Mouse (Mus musculus): ENCODE results near the gene Mlxipl. TPM values are rescaled to one million over a fixed set of nuclear protein-coding genes. Genes with fewer than 3 reads are reported as not detected.
"Not testable (repeated sequence)": the region's sequence is repeated elsewhere in the genome, so short reads cannot be mapped to it uniquely, and the experiment has no call there.

Gene Mlxipl
- polyA plus RNA-seq (2014; fragmentation: Nextera tagmentation; extraction: Ambion mirVana) = 0.60 and 0.65 TPM in 2 replicates

DNA sequence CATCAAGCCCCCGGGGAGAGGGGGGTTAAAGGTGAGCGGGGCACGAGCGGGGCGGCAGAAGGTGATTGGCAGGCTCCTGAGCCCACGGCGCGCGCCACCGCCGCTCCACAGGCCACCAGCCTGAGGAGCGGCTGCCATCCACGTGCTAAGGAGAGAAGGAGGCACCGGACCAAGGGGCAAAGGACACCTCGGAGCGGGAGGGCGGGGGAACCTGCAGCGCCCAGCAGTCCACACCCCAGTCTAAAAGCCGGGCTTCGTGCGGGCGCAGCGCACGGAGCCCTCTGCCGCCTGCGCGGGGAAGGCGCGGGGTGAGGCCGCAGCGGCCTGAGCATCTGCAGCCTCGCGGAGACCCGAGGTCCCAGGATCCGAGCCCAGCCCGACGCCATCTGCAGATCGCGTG is at the start of gene Mlxipl:
TSS of gene Mlxipl (plus strand) at position 238 of the 400 bp plus-strand sequence.
- Histone ChIP-seq H3K27me3 (ENCODE audit: control insufficient read depth, insufficient read depth, low read length) (peaks cover 34% of the 10 kb centered on the region), H3K4me1 (ENCODE audit: control insufficient read depth, insufficient read depth, low read length) (no peaks in the 10 kb centered on the region), H3K4me2 (ENCODE audit: low read depth) (peak within 1 kb of the TSS; percentile 25), H3K36me3 (ENCODE audit: control insufficient read depth, insufficient read depth, low read length) (no peaks in the 10 kb centered on the region), H3K27ac (ENCODE audit: low read depth, low read length) (no peak within 1 kb of the TSS), H3K9me3 (ENCODE audit: control insufficient read depth, low read length) (no peaks in the 10 kb centered on the region), H3K4me3 (ENCODE audit: low read depth, low read length) (peak within 1 kb of the TSS; percentile 12; the same call in 1 of the 2 replicates), H3K9ac (ENCODE audit: low read length) (0 out of 2 replicates have a peak within 1 kb of the TSS, but pooled peaks have one; percentile 14)
- no peak for ATAC-seq (ENCODE audit: insufficient read depth, low FRiP score, low TSS enrichment)
- DNase-seq (ENCODE audit: low spot score) = no peak
- WGBS = 2% methylated on average over 39 of the region's 39 CpGs

GRCm38 (mm10) chr5:135040059-135040458 is 49.6 kb upstream of the Mlxipl start:
- WGBS = 57% methylated on average over 6 of the region's 6 CpGs
- ATAC-seq (ENCODE audit: insufficient read depth, low FRiP score, low TSS enrichment) = no peak
- DNase-seq (ENCODE audit: low spot score) = no peak
- Histone ChIP-seq H3K4me2 (ENCODE audit: low read depth) (no peak overlapping the region), H3K4me1 (ENCODE audit: control insufficient read depth, insufficient read depth, low read length) (no peaks in the 10 kb centered on the region), H3K27me3 (ENCODE audit: control insufficient read depth, insufficient read depth, low read length) (no peaks in the 10 kb centered on the region), H3K36me3 (ENCODE audit: control insufficient read depth, insufficient read depth, low read length) (no peaks in the 10 kb centered on the region), H3K4me3 (ENCODE audit: low read depth, low read length) (no peak overlapping the region), H3K9ac (ENCODE audit: low read length) (no peak overlapping the region), H3K27ac (ENCODE audit: low read depth, low read length) (no peak overlapping the region), H3K9me3 (ENCODE audit: control insufficient read depth, low read length) (no peaks in the 10 kb centered on the region)

- H3K9ac ChIP-seq (ENCODE audit: low read length) = no peak overlapping the region
- WGBS = 82% methylated on average over 11 of the region's 11 CpGs
- H3K4me3 ChIP-seq (ENCODE audit: low read depth, low read length) = no peak overlapping the region
- H3K9me3 ChIP-seq (ENCODE audit: control insufficient read depth, low read length) = no peaks in the 10 kb centered on the region
- no peak overlapping the region for H3K4me2 ChIP-seq (ENCODE audit: low read depth)
- H3K4me1 ChIP-seq (ENCODE audit: control insufficient read depth, insufficient read depth, low read length) = no peaks in the 10 kb centered on the region
- H3K36me3 ChIP-seq (ENCODE audit: control insufficient read depth, insufficient read depth, low read length) = no peaks in the 10 kb centered on the region; the same call in 1 of the 2 replicates
- H3K27me3 ChIP-seq (ENCODE audit: control insufficient read depth, insufficient read depth, low read length) = no peaks in the 10 kb centered on the region
- ATAC-seq (ENCODE audit: insufficient read depth, low FRiP score, low TSS enrichment) (no peak), DNase-seq (ENCODE audit: low spot score) (no peak)
- H3K27ac ChIP-seq (ENCODE audit: low read depth, low read length) = no peak overlapping the region
These were observed 48.9 kb upstream of the Mlxipl start for GRCm38 (mm10) chr5:135040777-135041176.

DNA sequence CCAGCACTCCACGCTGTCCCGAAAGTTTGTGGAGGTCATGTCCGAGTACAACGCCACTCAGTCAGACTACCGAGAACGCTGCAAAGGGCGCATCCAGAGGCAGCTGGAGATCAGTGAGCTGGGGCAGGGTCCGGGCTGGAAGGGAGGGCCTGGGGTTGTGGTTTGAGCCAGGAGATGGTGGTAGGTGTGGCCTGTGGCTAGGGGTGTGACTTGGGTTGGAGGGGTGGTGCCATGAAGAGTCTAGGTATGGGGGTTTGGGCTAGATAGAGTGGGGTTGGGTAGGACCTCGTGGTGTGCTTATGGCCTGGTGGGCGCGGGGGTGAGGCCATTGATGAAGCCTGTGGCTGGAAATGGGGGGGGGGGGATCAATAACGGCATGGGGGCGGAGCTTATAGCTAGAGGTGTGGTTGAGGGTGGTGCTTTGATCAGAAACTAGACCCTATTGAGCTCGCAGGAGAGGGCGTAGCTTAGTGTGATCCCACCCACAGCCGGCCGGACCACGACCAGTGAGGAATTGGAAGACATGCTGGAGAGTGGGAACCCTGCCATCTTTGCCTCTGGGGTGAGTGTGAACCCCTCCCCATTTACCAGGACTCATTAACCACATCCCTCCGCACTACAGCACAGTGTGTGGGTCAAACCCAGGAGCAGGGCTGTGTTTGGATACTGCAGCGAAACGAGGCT is 47.4 kb upstream of the Mlxipl start:
- H3K4me3 ChIP-seq (ENCODE audit: low read depth, low read length) = no peak overlapping the region
- H3K9ac ChIP-seq (ENCODE audit: low read length) = no peak overlapping the region
- no peak for ATAC-seq (ENCODE audit: insufficient read depth, low FRiP score, low TSS enrichment)

GRCm38 (mm10) chr5:135044575-135044974 is 45.1 kb upstream of the Mlxipl start:
- Histone ChIP-seq H3K4me3 (ENCODE audit: low read depth, low read length) (no peak overlapping the region), H3K9me3 (ENCODE audit: control insufficient read depth, low read length) (no peaks in the 10 kb centered on the region), H3K9ac (ENCODE audit: low read length) (no peak overlapping the region), H3K36me3 (ENCODE audit: control insufficient read depth, insufficient read depth, low read length) (no peaks in the 10 kb centered on the region; the same call in 1 of the 2 replicates), H3K27ac (ENCODE audit: low read depth, low read length) (no peak overlapping the region), H3K4me1 (ENCODE audit: control insufficient read depth, insufficient read depth, low read length) (no peaks in the 10 kb centered on the region), H3K4me2 (ENCODE audit: low read depth) (no peak overlapping the region), H3K27me3 (ENCODE audit: control insufficient read depth, insufficient read depth, low read length) (no peaks in the 10 kb centered on the region)
- ATAC-seq (ENCODE audit: insufficient read depth, low FRiP score, low TSS enrichment) (no peak), DNase-seq (ENCODE audit: low spot score) (no peak)
- WGBS = 92% methylated on average over 3 of the region's 3 CpGs

More for the DNA sequence above, 47.4 kb upstream of the Mlxipl start:
- no peak for DNase-seq (ENCODE audit: low spot score)
- H3K4me2 ChIP-seq (ENCODE audit: low read depth) = no peak overlapping the region
- no peaks in the 10 kb centered on the region for H3K27me3 ChIP-seq (ENCODE audit: control insufficient read depth, insufficient read depth, low read length)
- H3K27ac ChIP-seq (ENCODE audit: low read depth, low read length) = no peak overlapping the region
- WGBS = 21% methylated on average over 21 of the region's 21 CpGs
- no peaks in the 10 kb centered on the region for H3K4me1 ChIP-seq (ENCODE audit: control insufficient read depth, insufficient read depth, low read length)
- H3K36me3 ChIP-seq (ENCODE audit: control insufficient read depth, insufficient read depth, low read length) = no peaks in the 10 kb centered on the region; the same call in 1 of the 2 replicates
- H3K9me3 ChIP-seq (ENCODE audit: control insufficient read depth, low read length) = no peaks in the 10 kb centered on the region

- no peak overlapping the region for H3K27ac ChIP-seq (ENCODE audit: low read depth, low read length)
- no peak overlapping the region for H3K4me2 ChIP-seq (ENCODE audit: low read depth)
- WGBS = 93% methylated on average over 5 of the region's 5 CpGs
- ATAC-seq (ENCODE audit: insufficient read depth, low FRiP score, low TSS enrichment) (no peak), DNase-seq (ENCODE audit: low spot score) (no peak)
- H3K9ac ChIP-seq (ENCODE audit: low read length) = no peak overlapping the region
- no peaks in the 10 kb centered on the region for H3K27me3 ChIP-seq (ENCODE audit: control insufficient read depth, insufficient read depth, low read length)
- H3K36me3 ChIP-seq (ENCODE audit: control insufficient read depth, insufficient read depth, low read length) = no peaks in the 10 kb centered on the region; the same call in none of the 2 replicates
- no peak overlapping the region for H3K4me3 ChIP-seq (ENCODE audit: low read depth, low read length)
- H3K4me1 ChIP-seq (ENCODE audit: control insufficient read depth, insufficient read depth, low read length) = no peaks in the 10 kb centered on the region
- H3K9me3 ChIP-seq (ENCODE audit: control insufficient read depth, low read length) = no peaks in the 10 kb centered on the region
These were observed 41.2 kb upstream of the Mlxipl start for GRCm38 (mm10) chr5:135048539-135048938.

DNA sequence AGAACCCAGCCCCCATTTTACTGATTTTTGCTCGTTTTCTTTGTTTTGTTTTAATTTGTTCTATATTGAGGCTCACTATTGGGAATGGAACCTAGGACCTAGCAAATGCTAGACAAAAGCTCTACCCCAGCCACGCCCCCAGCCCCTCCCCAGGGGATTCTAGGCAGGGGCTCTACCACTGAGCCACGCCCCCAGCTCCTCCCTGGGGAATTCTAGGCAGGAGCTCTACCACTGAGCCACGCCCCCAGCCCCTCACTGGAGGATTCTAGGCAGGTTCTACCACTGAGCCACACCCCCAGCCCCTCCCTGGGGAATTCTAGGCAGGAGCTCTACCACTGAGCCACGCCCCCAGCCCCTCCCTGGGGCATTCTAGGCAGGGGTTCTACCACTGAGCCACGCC is 40.4 kb upstream of the Mlxipl start:
- not testable (repeated sequence) for H3K36me3 ChIP-seq (ENCODE audit: control insufficient read depth, insufficient read depth, low read length); H3K4me2 ChIP-seq (ENCODE audit: low read depth); H3K9ac ChIP-seq (ENCODE audit: low read length); H3K9me3 ChIP-seq (ENCODE audit: control insufficient read depth, low read length); H3K4me1 ChIP-seq (ENCODE audit: control insufficient read depth, insufficient read depth, low read length); H3K27me3 ChIP-seq (ENCODE audit: control insufficient read depth, insufficient read depth, low read length); ATAC-seq (ENCODE audit: insufficient read depth, low FRiP score, low TSS enrichment); DNase-seq (ENCODE audit: low spot score); H3K4me3 ChIP-seq (ENCODE audit: low read depth, low read length); H3K27ac ChIP-seq (ENCODE audit: low read depth, low read length)
- WGBS = 92% methylated on average over 6 of the region's 6 CpGs

DNA sequence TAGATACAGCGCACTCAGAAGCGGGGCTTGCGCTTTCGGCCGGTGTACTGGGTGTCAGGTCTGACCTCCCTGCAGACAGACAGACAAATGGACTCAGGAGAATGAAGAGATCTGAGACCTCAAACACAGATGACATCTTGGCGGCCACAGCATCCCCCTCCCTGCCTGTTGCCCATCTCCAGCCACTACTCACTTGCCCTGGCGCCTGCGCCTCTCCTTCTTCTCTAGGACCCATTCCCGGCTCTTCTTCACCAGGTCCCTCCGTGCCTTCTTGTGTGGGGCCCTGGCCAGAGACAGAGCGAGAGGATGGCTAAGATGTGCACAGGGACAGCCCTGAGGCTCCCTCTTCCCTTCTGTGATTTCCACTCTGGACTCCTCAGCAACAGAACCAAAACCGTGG is 36.3 kb upstream of the Mlxipl start:
- H3K9me3 ChIP-seq (ENCODE audit: control insufficient read depth, low read length) = no peaks in the 10 kb centered on the region
- H3K4me2 ChIP-seq (ENCODE audit: low read depth) = no peak overlapping the region
- ATAC-seq (ENCODE audit: insufficient read depth, low FRiP score, low TSS enrichment) = no peak
- DNase-seq (ENCODE audit: low spot score) = no peak
- no peak overlapping the region for H3K4me3 ChIP-seq (ENCODE audit: low read depth, low read length)
- H3K9ac ChIP-seq (ENCODE audit: low read length) = no peak overlapping the region
- no peaks in the 10 kb centered on the region for H3K4me1 ChIP-seq (ENCODE audit: control insufficient read depth, insufficient read depth, low read length)
- H3K27me3 ChIP-seq (ENCODE audit: control insufficient read depth, insufficient read depth, low read length) = no peaks in the 10 kb centered on the region
- 92% methylated on average over 12 of the region's 12 CpGs for WGBS
- no peak overlapping the region for H3K27ac ChIP-seq (ENCODE audit: low read depth, low read length)
- H3K36me3 ChIP-seq (ENCODE audit: control insufficient read depth, insufficient read depth, low read length) = peaks cover 20% of the 10 kb centered on the region

All from neural tube, embryonic 11.5 days (tissue).